Mouse (Mus musculus) midbrain, embryonic 14.5 days (tissue): ENCODE results near the gene Usp6nl. TPM values are rescaled to one million over a fixed set of nuclear protein-coding genes. Genes with fewer than 3 reads are reported as not detected.

Source experiments
- ATAC-seq: fragments of 200-750 bp; cut with Nextera tagmentation; 2 replicates; pipeline ENCODE4 v1.8.0; 2017; ENCODE audit warnings: moderate number of reproducible peaks, moderate library complexity; ENCODE audit not compliant: low FRiP score, low TSS enrichment
- DNase-seq: peaks from one replicate; pipeline ENCODE4 v3.0.0-alpha.2; 2015
- H3K27ac ChIP-seq: fragments of 300-500 bp; sonication (generic); replicated peaks from 2 replicates; pipeline ENCODE4 v1.5.1; 2014; ENCODE audit warnings: mild to moderate bottlenecking, low read depth, low read length, moderate library complexity
- H3K27me3 ChIP-seq: fragments of 300-500 bp; sonication (generic); 2 replicates; pipeline ENCODE4 v1.6.1; 2014; ENCODE audit warnings: low read length, control low read depth, mixed read lengths; ENCODE audit not compliant: control insufficient read depth, insufficient read depth
- H3K36me3 ChIP-seq: fragments of 300-500 bp; sonication (generic); 2 replicates; pipeline ENCODE4 v1.6.1; 2014; ENCODE audit warnings: low read length, control low read depth; ENCODE audit not compliant: control insufficient read depth, insufficient read depth
- H3K4me1 ChIP-seq: fragments of 300-500 bp; sonication (generic); 2 replicates; pipeline ENCODE4 v1.6.1; 2014; ENCODE audit warnings: mild to moderate bottlenecking, antibody characterized with exemption, low read length, control low read depth; ENCODE audit not compliant: control insufficient read depth, insufficient read depth
- H3K4me2 ChIP-seq: fragments of 300-500 bp; sonication (generic); 2 replicates; pipeline ENCODE4 v1.6.1; 2014; ENCODE audit warnings: mild to moderate bottlenecking, low read length, moderate library complexity
- H3K4me3 ChIP-seq: fragments of 300-500 bp; sonication (generic); replicated peaks from 2 replicates; pipeline ENCODE4 v1.5.1; 2014; ENCODE audit warnings: low read depth, low read length
- H3K9ac ChIP-seq: fragments of 300-500 bp; sonication (generic); replicated peaks from 2 replicates; pipeline ENCODE4 v1.6.1; 2014; ENCODE audit warnings: mild to moderate bottlenecking, low read length, moderate library complexity
- H3K9me3 ChIP-seq: fragments of 300-500 bp; sonication (generic); 2 replicates; pipeline ENCODE4 v1.6.1; 2016; ENCODE audit warnings: low read length, control low read depth, mixed read lengths; ENCODE audit not compliant: control insufficient read depth
- WGBS: fragments of 180-500 bp; shearing (Covaris S2); extraction: QIAGEN DNeasy Blood & Tissue Kit; methylation state at CpG from one replicate; pipeline ENCODE4 v1.1.7; 2014; 5-methylcytosine and 5-hydroxymethylcytosine counted together
- polyA plus RNA-seq: library from polyadenylated mRNA; unstranded; fragments of >200 nt; fragmentation: Nextera tagmentation; extraction: Ambion mirVana; gene quantifications from 2 replicates; pipeline ENCODE4 v1.2.1, GENCODE M21; 2014

Usp6nl gene
- polyA plus RNA-seq, 1 experiment from 2014 or later = 13.7 TPM

- DNase-seq = no peak
- peaks cover 21% of the 10 kb centered on the region for H3K4me1 ChIP-seq
- H3K36me3 ChIP-seq = no peaks in the 10 kb centered on the region
- H3K27me3 ChIP-seq = no peaks in the 10 kb centered on the region
- H3K9me3 ChIP-seq = no peaks in the 10 kb centered on the region
- no peak overlapping the region for H3K4me2 ChIP-seq
- no peak for ATAC-seq
- no peak overlapping the region for H3K9ac ChIP-seq
- H3K4me3 ChIP-seq = no peak overlapping the region
- 87% methylated on average over 3 of the region's 3 CpGs for WGBS
- peak overlapping the region; percentile 52; the same call in 1 of the 2 replicates for H3K27ac ChIP-seq
Measured at GRCm38 (mm10) chr2:6484179-6484578, 161.7 kb downstream of the Usp6nl start.

- Histone ChIP-seq H3K27ac (no peak overlapping the region), H3K9ac (no peak overlapping the region), H3K27me3 (no peaks in the 10 kb centered on the region), H3K4me2 (no peak overlapping the region), H3K4me1 (peaks cover 14% of the 10 kb centered on the region), H3K36me3 (no peaks in the 10 kb centered on the region), H3K4me3 (no peak overlapping the region), H3K9me3 (no peaks in the 10 kb centered on the region)
- no peak for DNase-seq
- WGBS = 82% methylated on average over 10 of the region's 10 CpGs
- ATAC-seq = no peak
Measured at GRCm38 (mm10) chr2:6487566-6488488, 165.4 kb downstream of the Usp6nl start.

- WGBS = 91% methylated on average over 14 of the region's 14 CpGs
- H3K27me3 ChIP-seq = no peaks in the 10 kb centered on the region
- no peak overlapping the region for H3K27ac ChIP-seq
- DNase-seq (no peak), ATAC-seq (no peak)
- no peak overlapping the region for H3K9ac ChIP-seq
- no peak overlapping the region for H3K4me2 ChIP-seq
- H3K36me3 ChIP-seq = no peaks in the 10 kb centered on the region
- no peaks in the 10 kb centered on the region for H3K9me3 ChIP-seq
- no peak overlapping the region for H3K4me3 ChIP-seq
- H3K4me1 ChIP-seq = peaks cover 7% of the 10 kb centered on the region
Measured at GRCm38 (mm10) chr2:6488489-6489056, 166.1 kb downstream of the Usp6nl start.

- Histone ChIP-seq H3K27ac (no peak overlapping the region), H3K36me3 (no peaks in the 10 kb centered on the region), H3K4me2 (no peak overlapping the region), H3K27me3 (no peaks in the 10 kb centered on the region), H3K9me3 (no peaks in the 10 kb centered on the region), H3K4me1 (no peaks in the 10 kb centered on the region), H3K9ac (no peak overlapping the region), H3K4me3 (no peak overlapping the region)
- WGBS = 86% methylated on average over 6 of the region's 6 CpGs
- DNase-seq (no peak), ATAC-seq (no peak)
Measured at GRCm38 (mm10) chr2:6490076-6490475, 167.6 kb downstream of the Usp6nl start.

- H3K36me3 ChIP-seq = no peaks in the 10 kb centered on the region
- no peaks in the 10 kb centered on the region for H3K9me3 ChIP-seq
- no peaks in the 10 kb centered on the region for H3K4me1 ChIP-seq
- WGBS = 84% methylated on average over 4 of the region's 4 CpGs
- ATAC-seq (no peak), DNase-seq (no peak)
- no peaks in the 10 kb centered on the region for H3K27me3 ChIP-seq
- H3K4me2 ChIP-seq = no peak overlapping the region
- H3K4me3 ChIP-seq = no peak overlapping the region
- no peak overlapping the region for H3K9ac ChIP-seq
- H3K27ac ChIP-seq = no peak overlapping the region
Measured at GRCm38 (mm10) chr2:6490870-6491269, 168.4 kb downstream of the Usp6nl start.

GRCm38 (mm10) chr2:6493886-6494285, 171.4 kb downstream of the Usp6nl start:
- 87% methylated on average over 5 of the region's 5 CpGs for WGBS
- Histone ChIP-seq H3K27me3 (no peaks in the 10 kb centered on the region), H3K4me2 (no peak overlapping the region), H3K4me1 (no peaks in the 10 kb centered on the region), H3K9ac (no peak overlapping the region), H3K9me3 (no peaks in the 10 kb centered on the region), H3K4me3 (no peak overlapping the region), H3K27ac (no peak overlapping the region), H3K36me3 (no peaks in the 10 kb centered on the region)
- ATAC-seq (no peak), DNase-seq (no peak)

Other genes with a start within 250 kb of the Usp6nl start
- 4.0 and 4.1 TPM in 2 replicates for gene Proser2, start 192.5 kb upstream of the Usp6nl start, polyA plus RNA-seq
- gene Echdc3, start 109.6 kb upstream of the Usp6nl start, polyA plus RNA-seq = 0.70 and 1.4 TPM in 2 replicates